Mouse (Mus musculus): Measurements from ENCODE around the gene Pdcd1lg2. TPM values are rescaled to one million over a fixed set of nuclear protein-coding genes. Genes with fewer than 3 reads are reported as not detected.

Pdcd1lg2 gene
- polyA plus RNA-seq, 1 experiment, result 0.37 TPM

DNA sequence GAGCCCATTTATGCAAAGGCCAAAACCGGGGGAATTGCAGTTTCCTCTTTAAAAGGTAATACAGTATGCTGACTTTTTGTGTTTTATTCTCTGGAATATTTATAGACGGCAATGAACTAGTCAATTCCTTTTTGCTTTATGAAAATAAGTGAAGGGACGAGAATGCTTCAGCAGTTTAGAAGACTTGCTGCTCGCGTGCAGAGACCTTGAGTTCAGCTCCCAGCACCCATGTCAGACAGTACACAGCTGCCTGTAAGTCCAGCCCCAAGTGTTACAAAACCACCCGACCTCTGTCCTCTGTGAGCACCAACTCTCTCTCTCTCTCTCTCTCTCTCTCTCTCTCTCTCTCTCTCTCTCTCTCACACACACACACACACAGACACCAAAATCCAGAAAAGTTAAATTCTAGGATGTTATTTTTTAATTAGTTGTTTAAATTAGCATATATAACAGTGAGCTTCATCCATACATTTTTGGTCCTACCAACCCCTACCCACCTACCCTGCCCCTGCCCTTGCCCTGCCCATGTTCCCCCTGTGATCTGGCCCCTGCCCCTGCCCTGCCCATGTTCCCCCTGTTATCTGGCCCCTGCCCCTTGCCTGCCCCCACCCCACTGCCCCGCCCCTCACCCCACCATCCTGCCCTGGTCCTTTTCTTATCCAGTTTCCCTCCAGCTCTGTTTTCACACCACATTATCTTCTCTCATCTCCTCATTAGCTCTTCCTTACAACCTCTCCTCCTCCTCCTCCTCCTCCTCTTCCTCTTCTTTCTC lies 86.3 kb downstream of the Pdcd1lg2 start:
- H3K4me1 ChIP-seq (ENCODE audit: control insufficient read depth, insufficient read depth, low read length), result peaks cover 4% of the 10 kb centered on the region
- 62% methylated on average over 7 of the region's 7 CpGs for WGBS
- DNase-seq, result no peak
- TF ChIP-seq POLR2A (IDR thresholded peaks at IDR 0.05; ENCODE audit: borderline replicate concordance, extremely low read depth, low read depth, low read length), result no peak
- no peak for TF ChIP-seq CTCF (IDR thresholded peaks at IDR 0.05; ENCODE audit: insufficient read depth, low read length)
- H3K4me3 ChIP-seq (replicated peaks; ENCODE audit: extremely low read depth, low read depth, low read length), result no peak overlapping the region

DNA sequence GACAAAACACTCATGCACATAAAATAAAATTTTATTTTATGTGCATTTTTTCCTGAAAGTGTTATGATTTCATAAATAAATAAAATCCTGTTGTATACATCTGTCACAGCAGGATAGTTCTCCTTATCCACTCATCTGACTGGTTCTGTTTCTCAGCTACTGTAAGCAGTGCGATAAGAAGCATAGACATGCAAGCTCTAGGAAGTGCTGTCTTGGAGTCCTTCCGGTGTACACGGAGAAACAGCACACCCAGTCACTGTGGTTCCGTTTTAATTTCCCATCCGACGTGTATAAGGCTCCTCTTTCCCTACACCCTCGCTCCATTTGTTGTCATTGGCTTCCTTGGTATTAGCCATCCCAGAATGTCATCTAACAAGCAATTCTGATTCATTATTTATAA lies 87.2 kb downstream of the Pdcd1lg2 start:
- TF ChIP-seq CTCF (IDR thresholded peaks at IDR 0.05; ENCODE audit: insufficient read depth, low read length), result no peak
- TF ChIP-seq POLR2A (IDR thresholded peaks at IDR 0.05; ENCODE audit: borderline replicate concordance, extremely low read depth, low read depth, low read length), result no peak
- WGBS, result 53% methylated on average over 7 of the region's 7 CpGs
- DNase-seq, result no peak
- H3K4me1 ChIP-seq (ENCODE audit: control insufficient read depth, insufficient read depth, low read length), result peaks cover 4% of the 10 kb centered on the region
- no peak overlapping the region for H3K4me3 ChIP-seq (replicated peaks; ENCODE audit: extremely low read depth, low read depth, low read length)

DNA sequence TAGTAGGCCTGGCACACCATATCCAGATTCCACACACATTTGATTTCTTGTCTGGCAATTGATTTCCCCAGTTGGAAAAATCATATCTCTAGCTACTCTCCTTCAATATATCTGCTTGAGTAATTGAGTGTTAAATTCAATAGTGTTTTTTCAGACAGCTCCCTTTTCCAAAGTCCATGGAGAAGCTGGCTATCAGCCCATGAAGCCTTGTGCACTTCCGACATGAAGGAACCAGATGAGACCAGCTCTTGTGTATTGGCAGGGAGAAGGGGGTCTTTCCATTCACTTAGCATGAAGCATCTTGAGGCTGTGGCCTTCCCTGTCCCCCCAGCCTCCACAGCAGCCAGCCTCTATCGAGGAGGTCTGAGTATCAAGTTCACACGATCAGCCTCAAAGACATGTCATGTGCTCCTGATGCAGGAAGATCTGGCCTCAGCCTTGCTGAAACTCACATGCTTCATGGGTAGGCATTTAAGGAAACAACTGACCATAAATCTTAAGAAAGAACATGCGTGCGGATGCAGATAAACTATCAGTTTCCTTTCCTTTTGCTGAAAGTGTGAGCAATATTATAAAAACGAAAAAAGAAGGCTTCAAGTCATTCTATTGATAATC lies 88.2 kb downstream of the Pdcd1lg2 start:
- WGBS, result 46% methylated on average over 6 of the region's 6 CpGs
- TF ChIP-seq CTCF (IDR thresholded peaks at IDR 0.05; ENCODE audit: insufficient read depth, low read length) (no peak), POLR2A (IDR thresholded peaks at IDR 0.05; ENCODE audit: borderline replicate concordance, extremely low read depth, low read depth, low read length) (no peak)
- no peak for DNase-seq
- no peak overlapping the region for H3K4me3 ChIP-seq (replicated peaks; ENCODE audit: extremely low read depth, low read depth, low read length)
- peaks cover 4% of the 10 kb centered on the region for H3K4me1 ChIP-seq (ENCODE audit: control insufficient read depth, insufficient read depth, low read length)

DNA sequence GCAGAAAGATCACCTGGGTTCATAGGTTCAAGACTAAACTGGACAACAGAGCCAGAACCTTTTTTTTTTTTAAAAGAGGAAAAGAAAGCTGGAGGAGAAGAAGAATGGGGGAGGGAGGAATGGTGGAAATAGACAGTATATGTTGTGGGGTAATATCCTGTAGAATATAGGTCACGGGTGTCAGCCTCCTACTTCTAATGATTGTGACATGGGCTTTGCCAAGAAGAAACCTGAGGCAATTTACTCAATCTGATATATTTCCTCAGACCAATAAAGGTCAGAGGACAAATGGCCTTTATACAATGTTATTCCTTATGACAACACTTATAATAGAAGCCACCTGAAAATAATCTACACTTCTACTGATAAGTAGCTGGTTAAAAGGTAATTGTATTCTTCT lies 89.6 kb downstream of the Pdcd1lg2 start:
- H3K4me3 ChIP-seq (replicated peaks; ENCODE audit: extremely low read depth, low read depth, low read length), result no peak overlapping the region
- 78% methylated on average over 1 of the region's 1 CpGs for WGBS
- H3K4me1 ChIP-seq (ENCODE audit: control insufficient read depth, insufficient read depth, low read length), result peaks cover 4% of the 10 kb centered on the region
- TF ChIP-seq POLR2A (IDR thresholded peaks at IDR 0.05; ENCODE audit: borderline replicate concordance, extremely low read depth, low read depth, low read length), result no peak
- no peak for TF ChIP-seq CTCF (IDR thresholded peaks at IDR 0.05; ENCODE audit: insufficient read depth, low read length)
- DNase-seq, result no peak

DNA sequence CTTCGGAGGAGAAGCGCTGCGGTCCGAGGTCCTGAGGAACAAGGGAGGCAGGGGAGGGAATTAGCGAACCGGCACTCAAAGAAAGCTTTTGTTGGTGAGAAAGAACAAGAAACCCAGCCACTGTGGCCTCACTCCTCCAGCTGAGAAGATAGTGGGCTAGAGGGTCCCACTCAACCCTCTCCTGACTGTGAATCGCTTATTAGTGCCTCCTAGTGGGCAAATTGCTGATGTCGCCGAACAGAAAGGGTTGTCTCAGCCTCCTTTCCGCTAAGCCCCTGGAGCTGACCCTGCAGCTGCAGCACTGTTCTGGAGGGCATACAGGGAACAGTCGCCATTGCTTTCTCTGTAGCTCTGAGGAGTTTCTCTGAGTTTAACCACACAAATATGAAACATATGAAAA lies 90.4 kb downstream of the Pdcd1lg2 start:
- WGBS, result 49% methylated on average over 11 of the region's 11 CpGs
- Histone ChIP-seq H3K4me3 (replicated peaks; ENCODE audit: extremely low read depth, low read depth, low read length) (peak overlapping the region; percentile 71), H3K4me1 (ENCODE audit: control insufficient read depth, insufficient read depth, low read length) (peaks cover 4% of the 10 kb centered on the region)
- TF ChIP-seq CTCF (IDR thresholded peaks at IDR 0.05; ENCODE audit: insufficient read depth, low read length) (peak; percentile 49), POLR2A (IDR thresholded peaks at IDR 0.05; ENCODE audit: borderline replicate concordance, extremely low read depth, low read depth, low read length) (no peak)
- peak; percentile 41 for DNase-seq

DNA sequence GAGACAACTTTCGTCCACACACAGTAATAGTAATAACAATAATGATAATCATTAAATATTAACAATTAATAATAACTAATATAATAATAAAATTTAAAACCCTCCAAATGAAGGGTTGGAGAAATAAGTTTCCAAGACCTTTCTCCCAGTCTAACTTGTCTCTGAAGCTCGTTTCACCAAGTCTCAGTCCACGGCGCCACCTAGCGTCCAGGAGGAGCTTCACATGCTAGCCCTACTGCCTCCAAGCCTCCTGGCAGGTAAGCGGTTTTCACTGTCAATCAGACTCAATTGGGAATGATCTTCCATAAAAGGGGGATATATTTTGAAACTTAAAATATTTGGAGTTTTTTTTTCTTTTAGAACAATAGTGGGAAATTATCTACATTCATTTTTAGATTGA lies 90.8 kb downstream of the Pdcd1lg2 start:
- peak overlapping the region; percentile 71 for H3K4me3 ChIP-seq (replicated peaks; ENCODE audit: extremely low read depth, low read depth, low read length)
- 8% methylated on average over 6 of the region's 6 CpGs for WGBS
- peak; percentile 80 for DNase-seq
- H3K4me1 ChIP-seq (ENCODE audit: control insufficient read depth, insufficient read depth, low read length), result peaks cover 4% of the 10 kb centered on the region
- TF ChIP-seq POLR2A (IDR thresholded peaks at IDR 0.05; ENCODE audit: borderline replicate concordance, extremely low read depth, low read depth, low read length) (no peak), CTCF (IDR thresholded peaks at IDR 0.05; ENCODE audit: insufficient read depth, low read length) (peak; percentile 99)

DNA sequence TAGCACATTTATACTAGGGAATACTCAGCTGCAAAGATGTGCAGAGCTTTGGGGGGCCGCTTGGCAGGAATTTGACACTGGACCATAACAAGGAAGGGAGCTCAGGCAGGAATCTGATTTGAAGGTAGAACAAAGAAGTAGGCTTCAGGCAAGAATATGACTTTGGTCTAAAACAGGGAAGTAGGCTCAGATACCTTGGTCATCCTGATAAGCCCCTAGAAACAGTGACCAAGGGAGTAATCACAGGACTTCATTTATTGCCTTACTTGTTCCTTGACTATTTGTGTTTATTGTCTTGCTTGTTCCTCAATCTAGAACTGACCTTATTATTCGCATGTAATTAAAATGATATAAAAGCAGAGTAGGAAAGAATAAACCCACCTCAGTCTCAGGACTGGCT lies 93.4 kb downstream of the Pdcd1lg2 start:
- WGBS, result 92% methylated on average over 2 of the region's 2 CpGs

DNA sequence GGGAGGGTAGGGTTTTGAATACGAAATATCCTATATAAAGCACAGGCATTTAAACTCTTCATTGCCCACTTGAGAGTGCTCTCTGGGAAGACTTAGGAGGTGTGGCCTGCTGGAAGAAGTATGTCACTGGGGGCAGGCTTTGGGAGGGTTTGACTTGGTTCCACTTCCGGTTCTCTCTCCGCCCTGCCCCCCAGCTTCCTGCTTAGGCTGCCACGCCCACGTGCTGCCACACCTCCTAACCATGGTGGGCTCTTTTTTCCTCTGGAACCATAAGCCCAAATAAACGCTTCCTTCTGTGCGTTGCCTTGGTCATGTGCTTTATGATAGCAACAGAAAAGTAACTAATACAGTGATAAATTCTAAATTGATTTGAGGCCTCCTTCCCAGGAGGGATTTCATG lies 94.9 kb downstream of the Pdcd1lg2 start:
- Histone ChIP-seq H3K4me3 (replicated peaks; ENCODE audit: extremely low read depth, low read depth, low read length) (no peak overlapping the region), H3K4me1 (ENCODE audit: control insufficient read depth, insufficient read depth, low read length) (peaks cover 4% of the 10 kb centered on the region; the same call in 1 of the 2 replicates)
- no peak for TF ChIP-seq CTCF (IDR thresholded peaks at IDR 0.05; ENCODE audit: insufficient read depth, low read length)
- 67% methylated on average over 7 of the region's 7 CpGs for WGBS
- DNase-seq, result no peak

More for the DNA sequence above, 93.4 kb downstream of the Pdcd1lg2 start:
- Histone ChIP-seq H3K4me3 (replicated peaks; ENCODE audit: extremely low read depth, low read depth, low read length) (no peak overlapping the region), H3K4me1 (ENCODE audit: control insufficient read depth, insufficient read depth, low read length) (peaks cover 4% of the 10 kb centered on the region; the same call in 1 of the 2 replicates)
- DNase-seq, result no peak
- TF ChIP-seq POLR2A (IDR thresholded peaks at IDR 0.05; ENCODE audit: borderline replicate concordance, extremely low read depth, low read depth, low read length), result no peak
- TF ChIP-seq CTCF (IDR thresholded peaks at IDR 0.05; ENCODE audit: insufficient read depth, low read length), result no peak

DNA sequence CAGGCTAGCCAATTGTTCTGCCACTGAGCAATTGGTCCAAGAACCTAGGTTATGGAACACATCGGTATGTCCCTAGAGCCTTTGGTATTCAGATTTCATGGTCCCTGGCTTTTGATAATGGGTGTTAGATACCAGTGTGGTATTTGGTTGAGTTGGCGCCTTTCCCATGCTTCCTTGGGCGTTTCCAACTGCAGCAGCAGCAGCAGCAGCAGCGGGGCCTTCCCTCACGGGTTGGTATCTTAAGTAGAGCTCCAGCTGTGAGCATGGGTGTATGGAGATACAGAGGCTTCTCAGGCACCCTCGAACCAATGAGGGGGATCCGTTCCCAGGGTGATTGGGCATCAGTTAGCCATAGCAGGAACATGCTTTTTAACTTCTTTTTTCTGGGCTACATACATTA lies 97.5 kb downstream of the Pdcd1lg2 start:
- Histone ChIP-seq H3K4me1 (ENCODE audit: control insufficient read depth, insufficient read depth, low read length) (no peaks in the 10 kb centered on the region; the same call in 1 of the 2 replicates), H3K4me3 (replicated peaks; ENCODE audit: extremely low read depth, low read depth, low read length) (no peak overlapping the region)
- 61% methylated on average over 7 of the region's 7 CpGs for WGBS
- DNase-seq, result no peak
- no peak for TF ChIP-seq CTCF (IDR thresholded peaks at IDR 0.05; ENCODE audit: insufficient read depth, low read length)
- no peak for TF ChIP-seq POLR2A (IDR thresholded peaks at IDR 0.05; ENCODE audit: borderline replicate concordance, extremely low read depth, low read depth, low read length)

DNA sequence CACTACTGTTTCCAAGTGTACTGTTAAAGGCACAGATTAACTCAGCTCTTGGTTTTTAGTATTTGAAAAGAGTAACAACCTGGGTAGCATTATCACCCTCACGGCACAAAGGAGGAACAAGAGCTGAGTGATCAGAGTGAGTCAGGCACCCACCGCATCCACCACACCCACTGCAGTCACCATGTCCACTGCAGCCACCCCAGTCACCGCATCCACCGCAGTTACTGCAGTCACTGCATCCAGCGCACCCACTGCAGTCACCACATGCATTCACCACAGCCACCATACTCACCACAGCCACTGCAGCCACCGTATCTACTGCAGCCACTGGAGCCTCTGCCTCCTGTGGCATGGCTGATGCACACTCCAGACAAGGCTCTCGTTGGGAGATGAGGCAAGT lies 99.1 kb downstream of the Pdcd1lg2 start:
- 88% methylated on average over 7 of the region's 7 CpGs for whole genome bisulfite sequencing
- Histone ChIP-seq H3K4me1 (ENCODE audit: control insufficient read depth, insufficient read depth, low read length) (no peaks in the 10 kb centered on the region; the same call in 1 of the 2 replicates), H3K4me3 (replicated peaks; ENCODE audit: extremely low read depth, low read depth, low read length) (no peak overlapping the region)
- DNase-seq, result no peak
- TF ChIP-seq CTCF (IDR thresholded peaks at IDR 0.05; ENCODE audit: insufficient read depth, low read length), result no peak
- TF ChIP-seq POLR2A (IDR thresholded peaks at IDR 0.05; ENCODE audit: borderline replicate concordance, extremely low read depth, low read depth, low read length), result no peak

Data from lung, adult 2 months (tissue).